Mouse (Mus musculus) left cerebral cortex, adult 8-10 months (tissue): Measurements from ENCODE around the gene Scfd2. TPM values are rescaled to one million over a fixed set of nuclear protein-coding genes. Genes with fewer than 3 reads are reported as not detected.

Experiments used
- DNase-seq, 2 experiments: peaks; one replicate each; pipeline ENCODE4 v3.0.0; 2022; ENCODE audit warnings: low spot score in 2 of 2
- total RNA-seq, 4 experiments: library from RNA; stranded (reverse); gene quantifications; 2 replicates each; pipeline ENCODE4 v1.2.4; 2022

The Scfd2 gene
- total RNA-seq, 4 experiments from 2014 or later = 24.3 to 29.5 (median 27.4) TPM

DNA sequence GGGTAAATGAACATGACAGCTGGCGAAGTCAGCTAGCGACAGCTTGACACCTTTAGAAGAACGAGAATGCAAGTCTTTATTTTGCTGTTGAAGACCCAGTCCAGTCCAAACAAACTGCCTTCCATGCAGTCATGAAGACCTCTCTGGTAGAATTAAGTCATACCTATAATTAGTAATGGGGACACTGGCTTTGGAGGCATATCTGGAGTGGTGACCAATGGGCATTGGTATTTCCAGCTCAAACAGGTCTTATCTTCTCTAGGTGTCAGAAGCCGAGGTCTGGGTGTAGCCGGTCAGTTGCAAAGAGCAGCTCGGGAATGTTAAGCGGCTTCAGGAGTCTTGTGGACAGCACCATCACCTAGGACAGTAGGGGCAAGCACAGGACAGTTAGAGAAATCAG, 325.5 kb downstream of the Scfd2 start:
- no peak for DNase-seq

DNA sequence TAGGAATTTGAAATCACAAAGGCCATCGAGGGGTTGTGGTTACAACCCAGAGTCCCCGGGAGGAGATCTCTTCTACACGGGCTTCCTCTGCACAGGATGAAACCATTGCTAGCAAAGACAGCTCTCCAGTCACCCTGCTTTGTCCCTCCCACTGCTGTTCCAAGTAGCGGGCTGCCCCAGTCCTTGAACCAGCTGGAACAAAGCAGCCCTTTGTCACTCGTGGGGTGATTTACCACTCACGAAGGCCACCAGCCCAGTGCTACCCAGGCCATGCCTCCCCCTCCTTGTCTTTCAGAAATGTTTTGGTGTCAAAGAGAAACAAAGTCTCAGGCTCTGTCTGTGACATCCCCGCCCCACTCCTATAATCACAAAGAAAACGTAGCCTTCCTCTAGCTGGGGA, 326.1 kb downstream of the Scfd2 start:
- no peak for DNase-seq

DNA sequence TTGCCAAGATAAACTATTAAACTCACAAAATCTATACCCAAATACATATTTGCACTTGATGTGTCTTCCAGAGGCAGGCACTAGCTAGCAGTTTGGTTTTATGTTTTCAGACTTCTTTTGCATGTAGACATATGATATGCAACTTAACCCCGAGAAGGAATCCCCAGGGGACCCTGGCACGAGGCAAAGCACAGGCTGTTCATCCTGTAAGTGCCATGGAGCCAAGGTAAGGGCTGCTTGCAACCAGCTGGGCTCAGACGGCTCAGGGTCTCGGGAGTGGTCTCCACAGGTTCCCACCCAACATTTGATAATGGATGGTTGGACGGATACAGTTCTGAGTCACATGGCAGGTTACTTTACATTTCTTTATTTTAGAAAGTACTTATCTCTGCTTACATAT, 327.1 kb downstream of the Scfd2 start:
- no peak for DNase-seq

DNA sequence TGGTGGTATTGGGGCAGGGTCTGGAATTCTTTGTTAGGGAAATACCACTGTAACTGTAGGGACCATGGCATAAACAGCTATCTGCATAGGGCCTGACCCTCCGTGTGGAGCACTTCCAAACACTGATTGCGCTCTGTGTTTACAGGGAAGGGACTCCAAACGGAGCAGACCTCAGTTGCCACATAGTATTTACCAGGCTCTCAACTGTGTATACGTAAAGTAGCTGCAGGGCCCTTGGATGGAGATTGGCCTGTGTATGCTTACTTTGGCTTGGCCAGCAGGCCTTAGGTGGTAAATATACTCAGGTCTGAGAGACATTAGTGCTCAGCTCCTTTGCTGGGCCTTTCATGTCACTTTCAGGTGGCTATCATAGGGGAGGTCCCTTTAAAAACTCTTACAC, 329.0 kb downstream of the Scfd2 start:
- no peak for DNase-seq

DNA sequence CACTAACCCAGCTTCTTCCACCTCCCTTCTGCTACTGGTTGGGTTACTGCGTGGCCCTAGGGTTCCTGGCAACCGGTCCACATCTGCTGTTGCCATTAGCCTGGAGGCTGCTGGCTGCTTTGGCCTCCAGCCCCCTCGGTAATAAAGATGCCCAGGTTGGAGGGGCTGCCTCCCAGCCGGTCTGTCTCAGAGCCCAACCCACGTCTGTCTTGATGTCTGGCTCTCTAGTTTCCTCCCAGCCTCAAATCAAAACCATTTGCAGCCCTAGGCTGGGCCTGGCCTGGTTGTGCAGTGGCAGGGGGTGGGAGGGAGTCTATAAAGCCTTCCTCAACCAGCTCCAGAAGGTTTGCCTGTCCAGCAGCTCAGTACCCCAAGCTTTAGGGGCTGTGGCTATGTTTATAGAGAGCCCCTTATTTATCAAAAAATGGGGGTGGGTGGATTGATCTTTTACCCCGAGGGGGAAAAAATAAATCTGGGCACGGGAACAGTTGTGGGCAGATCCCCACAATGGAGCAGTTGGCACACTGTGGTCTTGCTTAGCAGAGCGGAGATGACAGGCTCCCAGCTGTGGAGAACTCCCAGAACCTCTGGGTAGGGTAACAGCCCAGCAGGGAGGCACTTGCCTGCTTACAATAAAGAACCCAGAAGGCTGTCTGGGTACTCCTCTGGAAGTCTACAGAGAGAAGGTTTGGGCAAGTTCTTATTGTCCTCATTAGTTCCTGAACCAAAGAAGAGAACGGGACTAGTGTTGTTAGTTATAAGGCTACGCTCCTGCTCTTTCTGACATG, 329.8 kb downstream of the Scfd2 start:
- no peak for DNase-seq

DNA sequence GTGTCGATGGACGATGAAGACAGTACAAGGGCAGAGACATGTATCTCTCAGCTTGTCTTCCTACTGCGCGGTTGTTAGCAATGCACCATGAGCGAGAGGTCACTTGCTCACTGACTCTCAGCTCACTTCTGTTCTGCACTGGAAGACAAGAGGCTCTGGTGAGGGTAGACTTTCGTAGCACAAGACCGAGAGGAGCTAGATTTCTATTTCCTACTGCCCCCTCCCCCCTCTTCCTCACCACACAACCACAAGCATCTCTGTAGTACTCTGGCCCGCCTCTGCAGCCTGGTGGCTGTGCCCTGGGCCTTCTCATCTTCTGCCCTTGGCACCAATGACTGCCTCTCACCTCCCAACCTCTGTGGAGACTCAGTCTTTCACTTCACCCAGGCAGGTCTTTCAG, 331.1 kb downstream of the Scfd2 start:
- no peak for DNase-seq

DNA sequence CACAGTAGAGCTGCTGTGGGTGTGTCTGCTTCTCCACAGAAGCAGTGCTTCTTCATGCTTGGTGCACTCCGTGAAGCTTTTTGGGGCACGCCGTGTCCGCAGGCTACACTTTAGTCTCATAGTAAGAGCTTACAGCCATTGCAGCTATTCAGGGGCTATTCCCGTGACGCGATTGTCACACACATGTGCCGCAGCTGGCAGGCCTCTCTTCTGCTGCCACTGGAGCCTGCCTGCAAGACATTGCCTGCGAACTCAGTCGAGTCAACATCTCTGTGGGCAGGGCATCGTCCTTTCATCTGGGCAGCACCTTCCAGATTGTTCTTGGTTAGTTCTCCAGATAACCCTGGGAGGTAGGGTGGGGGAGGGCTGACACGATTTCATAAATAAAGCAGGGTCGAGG, 331.8 kb downstream of the Scfd2 start:
- no peak for DNase-seq

DNA sequence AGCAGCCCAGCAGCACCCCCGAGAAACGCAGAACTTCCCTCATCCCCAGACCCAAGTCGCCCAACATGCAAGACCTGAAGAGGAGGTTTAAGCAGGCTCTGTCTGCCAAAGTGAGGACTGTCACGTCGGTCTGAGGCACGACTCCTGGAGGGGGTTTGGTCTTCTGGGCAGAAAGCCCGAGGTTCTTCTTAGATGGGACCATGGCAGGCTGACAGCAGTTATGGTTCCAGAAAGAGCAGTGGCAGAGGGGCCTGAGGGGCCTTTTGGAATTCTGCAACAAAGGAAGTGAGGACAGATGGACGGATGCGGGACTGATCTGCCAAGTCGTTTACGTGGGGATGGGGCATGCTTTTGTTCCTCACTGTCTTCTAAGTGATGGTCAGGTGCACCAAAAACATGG, 333.1 kb downstream of the Scfd2 start:
- no peak for DNase-seq

DNA sequence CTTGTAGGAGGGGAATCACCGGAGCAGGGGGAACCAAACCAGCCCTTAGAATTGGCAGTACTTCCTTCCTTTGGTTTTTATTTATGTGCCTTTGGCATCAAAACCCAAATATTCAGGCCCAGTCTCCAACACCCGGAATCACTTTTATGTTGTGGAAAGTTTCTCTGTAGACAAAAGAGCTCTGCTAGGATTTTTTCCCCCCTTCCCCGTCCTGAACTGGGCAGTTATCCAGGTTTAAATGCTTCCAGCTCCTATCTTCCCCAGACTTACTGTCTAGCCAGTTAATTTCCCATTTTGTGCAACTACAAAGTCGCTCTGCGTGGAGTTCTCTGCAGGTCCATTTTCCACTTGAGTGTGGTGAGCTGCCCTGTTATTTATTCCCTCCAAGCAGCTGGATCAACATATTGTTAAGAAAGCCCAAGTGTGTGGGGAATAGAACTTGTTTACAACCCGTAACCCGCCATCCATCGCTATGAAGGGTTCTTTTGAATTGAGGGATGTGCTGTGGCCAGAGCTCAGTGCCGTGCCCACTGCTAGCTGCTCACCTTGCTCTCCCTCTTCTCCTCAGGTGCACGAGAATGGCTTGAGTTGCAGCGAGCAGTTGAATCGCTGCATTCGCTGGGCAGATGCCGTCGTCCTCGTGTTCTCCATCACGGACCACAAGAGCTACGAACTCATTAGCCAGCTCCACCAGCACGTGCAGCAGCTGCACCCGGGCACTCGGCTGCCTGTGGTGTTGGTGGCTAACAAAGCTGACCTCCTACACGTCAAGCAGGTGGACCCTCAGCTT, 333.8 kb downstream of the Scfd2 start:
- DNase-seq = no peak

DNA sequence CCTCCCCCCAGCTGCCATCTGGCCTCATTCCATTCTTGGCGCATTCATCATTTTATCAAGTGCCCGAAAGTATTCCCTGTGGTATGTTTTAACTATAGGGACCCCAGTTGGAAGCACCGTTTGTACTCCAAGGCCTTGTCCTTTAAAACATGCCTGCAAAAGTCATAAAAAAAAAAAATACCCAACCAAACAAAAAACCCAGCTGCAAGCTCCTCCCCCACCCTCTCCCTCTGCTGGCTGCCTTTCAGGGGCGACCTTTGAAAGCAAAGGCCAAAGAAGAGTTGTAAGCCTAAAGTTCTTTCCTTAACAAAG, 335.3 kb downstream of the Scfd2 start:
- no peak for DNase-seq

DNA sequence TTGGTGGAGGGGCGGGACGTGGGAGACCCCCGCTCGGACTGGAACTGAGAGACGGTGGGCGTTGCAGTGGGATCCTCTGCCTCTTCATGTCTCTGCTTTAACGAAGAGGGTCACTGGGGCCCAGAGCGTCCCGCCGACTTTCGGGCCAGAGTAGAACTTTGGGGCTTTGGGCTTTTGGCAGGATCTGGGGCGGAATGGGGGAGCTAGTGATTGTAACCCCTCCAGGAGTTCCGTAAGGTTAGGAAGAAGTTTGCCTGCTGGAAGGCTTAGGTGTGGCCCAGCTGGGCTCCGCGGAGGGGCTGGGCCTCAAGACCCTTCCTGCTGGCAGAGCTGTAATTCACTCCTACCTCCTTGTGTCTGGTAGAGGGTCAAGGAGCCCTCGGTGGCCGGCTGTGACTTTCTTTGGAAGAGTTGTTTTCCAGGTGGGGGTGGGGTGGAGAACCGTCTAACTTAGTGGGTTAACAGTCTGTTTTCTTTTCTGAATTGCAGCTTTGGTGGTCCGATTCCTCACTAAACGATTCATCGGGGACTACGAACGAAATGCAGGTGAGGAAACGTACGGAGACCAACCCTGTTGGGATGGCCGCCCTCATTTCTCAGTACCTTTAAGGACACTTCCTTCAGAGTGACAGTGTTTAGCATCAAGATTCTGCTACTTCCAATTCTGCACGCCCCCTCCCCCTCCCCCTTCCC, 335.8 kb downstream of the Scfd2 start:
- no peak for DNase-seq

DNA sequence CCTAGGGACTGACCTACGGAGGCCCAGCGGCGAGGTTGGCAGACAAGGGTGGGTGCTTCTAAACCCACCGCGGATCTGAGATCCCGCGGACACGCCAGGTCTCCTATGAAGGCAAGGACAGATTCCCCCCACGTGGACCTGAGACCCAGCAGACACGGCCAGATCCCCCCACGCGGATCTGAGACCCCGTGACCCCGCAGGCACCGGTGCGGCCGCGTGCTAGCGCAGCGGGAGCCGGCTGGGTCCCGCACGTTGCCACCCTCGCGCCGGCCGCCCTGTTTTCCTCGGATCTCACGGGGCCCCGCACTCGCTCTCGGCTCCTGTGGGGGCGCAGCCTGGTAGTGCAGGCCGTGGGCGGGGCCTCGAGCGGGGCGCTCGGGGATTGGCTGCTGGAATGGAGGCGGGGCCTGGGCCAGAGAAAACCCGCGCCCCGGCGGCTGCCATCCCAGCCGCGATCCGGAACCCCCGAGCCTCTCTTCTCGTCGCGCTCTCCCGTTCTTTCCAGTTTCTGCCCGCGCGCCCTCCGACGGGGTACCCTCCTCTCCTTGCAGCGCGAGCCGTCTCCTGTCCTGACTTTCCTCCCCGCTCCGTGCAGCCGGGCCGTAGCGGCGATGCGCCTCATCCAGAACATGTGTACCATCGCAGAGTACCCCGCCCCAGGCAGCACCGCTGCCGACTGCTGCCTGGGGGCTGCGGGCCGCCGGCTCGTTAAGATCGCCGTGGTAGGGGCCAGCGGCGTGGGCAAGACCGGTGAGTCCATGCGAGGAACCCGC, 336.5 kb downstream of the Scfd2 start, which contains the start of gene Rasl11b:
TSS of gene Rasl11b (plus strand) at position 446 of the 773 bp plus-strand sequence.
- peak; percentile 88 to 93 for DNase-seq

DNA sequence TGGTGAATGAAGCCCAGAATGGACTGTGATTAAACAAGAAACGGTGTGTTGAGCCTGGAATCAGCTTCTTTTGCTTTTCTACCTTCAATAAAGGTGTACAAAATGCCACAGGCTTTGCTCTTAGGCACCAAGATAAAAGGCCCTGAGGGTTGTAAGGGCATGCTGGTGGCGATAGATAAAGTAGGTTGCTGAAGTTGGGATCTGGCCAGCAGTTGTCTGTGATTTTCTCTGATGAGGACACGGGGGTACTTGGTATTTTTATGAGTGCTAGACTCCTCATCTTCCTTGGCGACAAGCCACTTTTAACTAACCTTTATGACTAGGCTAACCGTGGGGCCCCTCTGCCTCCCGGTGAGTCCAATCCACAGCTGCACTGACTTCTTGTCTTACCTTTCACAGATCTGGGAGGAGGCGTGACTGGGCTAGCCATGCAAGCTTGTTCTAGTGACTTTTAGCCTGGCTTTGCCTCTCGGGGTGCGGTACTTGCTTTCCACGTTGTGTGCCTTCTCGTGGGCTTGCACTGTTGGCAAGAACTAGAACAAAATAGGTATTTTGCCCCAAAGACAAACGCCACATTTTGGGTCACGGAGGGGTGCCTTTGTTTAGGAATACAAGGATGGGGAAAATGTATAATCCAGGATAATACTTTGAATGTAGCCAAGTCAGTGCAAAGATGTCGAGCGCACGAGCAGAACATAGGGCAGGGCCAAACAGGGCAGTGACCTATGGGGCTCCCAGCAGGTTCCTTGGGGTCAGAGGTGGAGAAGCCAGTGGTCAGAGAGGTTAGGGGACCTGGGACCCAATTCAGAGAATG, 337.3 kb downstream of the Scfd2 start:
- no peak for DNase-seq

DNA sequence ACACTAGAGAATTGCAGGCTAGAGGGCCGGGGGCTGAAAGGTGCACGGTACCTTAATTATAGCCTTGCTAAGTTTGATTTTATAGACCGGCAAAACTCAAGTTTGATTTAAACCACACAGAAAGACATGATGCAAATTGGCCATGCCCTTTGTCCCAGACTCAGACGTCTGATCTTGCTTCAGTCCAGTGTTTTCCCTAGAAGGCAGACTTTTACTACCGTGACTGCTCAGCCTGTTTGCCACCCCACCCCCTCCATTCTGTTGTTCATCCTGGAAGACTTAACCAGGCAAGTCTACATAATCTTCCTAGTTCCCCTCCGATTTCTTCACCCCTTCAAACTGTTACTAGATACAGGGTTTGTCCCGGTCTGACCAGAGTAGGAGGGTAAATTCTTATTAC, 337.9 kb downstream of the Scfd2 start:
- DNase-seq = no peak

DNA sequence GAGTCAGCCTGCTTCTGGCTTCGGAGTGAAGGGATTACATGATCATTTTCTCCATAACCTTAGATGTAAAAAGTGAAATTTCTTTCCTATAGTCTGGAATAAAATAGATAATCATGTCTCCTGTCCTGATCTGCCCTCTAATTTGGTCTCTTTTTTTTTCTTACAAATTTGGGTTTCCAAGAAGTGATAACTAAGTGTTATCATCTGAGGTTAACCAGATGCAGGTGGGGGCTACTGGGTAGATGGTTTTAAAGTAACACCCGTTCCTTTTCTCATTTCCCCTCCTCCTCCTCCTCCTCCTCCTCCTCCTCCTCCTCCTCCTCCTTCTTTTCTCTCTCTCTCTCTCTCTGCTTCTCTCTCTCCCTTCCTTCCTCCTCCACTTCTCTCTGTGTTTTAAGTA, 338.6 kb downstream of the Scfd2 start:
- DNase-seq = no peak

DNA sequence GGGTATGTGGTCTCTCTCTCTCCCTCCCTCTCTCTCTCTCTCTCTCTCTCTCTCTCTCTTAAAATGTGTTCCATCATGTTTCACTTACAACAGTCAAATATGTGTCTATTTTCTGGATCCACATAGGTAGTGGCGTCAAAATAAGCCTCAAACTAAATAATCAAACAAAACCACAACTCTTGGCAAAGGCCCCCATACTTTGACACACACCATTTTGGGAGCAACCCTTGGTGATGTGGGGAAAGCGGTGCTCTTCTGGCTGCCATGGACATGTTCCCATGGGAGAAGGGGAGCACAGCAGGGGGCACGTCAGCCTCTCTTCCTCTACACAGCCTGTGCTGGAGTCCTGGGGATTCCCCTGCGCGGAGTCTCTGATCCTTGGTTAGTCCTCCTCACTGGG, 340.6 kb downstream of the Scfd2 start:
- no peak for DNase-seq

DNA sequence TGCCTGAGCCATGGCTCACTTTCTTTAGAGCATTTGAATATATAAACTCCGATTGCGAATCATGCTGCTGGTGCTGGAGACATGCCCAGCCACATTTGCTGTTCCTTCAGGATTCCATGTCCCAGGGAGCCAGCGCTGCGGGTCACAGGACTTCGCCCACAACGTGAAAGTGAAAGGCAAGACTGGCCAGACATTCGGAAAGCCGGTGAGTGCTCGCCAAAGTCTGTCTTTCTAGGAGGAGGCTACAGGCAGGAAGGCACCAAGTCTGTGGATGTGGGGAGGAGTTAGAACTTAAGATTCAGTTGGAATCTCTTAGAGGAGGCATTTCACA, 341.4 kb downstream of the Scfd2 start:
- DNase-seq = no peak

DNA sequence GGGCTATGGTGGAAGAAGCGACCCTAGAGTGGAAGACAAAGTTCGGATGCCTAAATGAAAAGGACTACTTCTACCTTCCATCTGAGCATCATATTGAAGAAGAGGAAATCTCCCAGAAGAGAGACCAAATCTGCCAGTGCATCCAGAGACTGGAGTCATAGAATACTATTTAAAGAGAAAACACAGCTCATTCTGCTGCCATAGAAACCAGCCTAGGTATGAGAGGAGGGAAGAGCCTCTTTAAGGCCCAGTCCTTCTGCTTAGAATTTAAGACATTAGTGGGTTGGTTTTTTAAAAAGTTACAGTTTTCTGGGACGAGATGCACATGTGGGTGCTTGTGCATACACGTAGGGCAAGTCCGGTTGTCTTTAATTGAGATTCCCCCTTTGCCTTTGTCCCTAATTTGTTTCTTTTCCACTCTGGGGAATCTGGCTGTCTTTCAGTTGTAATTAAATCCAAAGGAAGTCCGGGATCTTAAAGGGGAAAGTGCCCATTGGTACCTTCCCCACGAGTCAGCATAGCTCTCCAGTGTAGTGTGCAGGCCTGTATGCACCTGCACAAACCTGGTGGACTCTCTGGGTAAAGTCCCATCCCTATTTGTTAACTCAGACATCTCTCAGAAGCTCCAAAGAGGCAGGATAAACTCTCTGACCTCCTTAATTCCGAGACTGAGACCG, 341.9 kb downstream of the Scfd2 start:
- no peak for DNase-seq

DNA sequence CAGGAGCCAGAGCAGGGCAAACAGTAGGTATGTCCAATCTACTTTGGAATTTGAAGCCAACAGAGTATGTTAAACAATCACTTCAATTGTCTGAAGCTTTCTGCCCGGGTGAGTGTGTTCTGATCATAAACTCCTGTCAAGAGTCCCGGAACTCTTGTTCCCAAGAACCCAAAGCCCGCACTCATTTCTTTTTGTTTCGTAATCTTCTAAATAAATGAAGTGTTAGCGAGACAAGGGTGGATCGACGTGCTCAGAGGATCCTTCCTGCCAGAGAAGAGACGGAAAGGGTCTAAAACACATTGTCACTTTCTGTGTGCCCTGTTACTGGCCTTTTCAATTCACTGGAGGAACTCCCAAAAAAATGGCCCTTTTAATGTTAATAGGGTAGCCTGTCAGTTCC, 342.7 kb downstream of the Scfd2 start:
- DNase-seq = no peak

DNA sequence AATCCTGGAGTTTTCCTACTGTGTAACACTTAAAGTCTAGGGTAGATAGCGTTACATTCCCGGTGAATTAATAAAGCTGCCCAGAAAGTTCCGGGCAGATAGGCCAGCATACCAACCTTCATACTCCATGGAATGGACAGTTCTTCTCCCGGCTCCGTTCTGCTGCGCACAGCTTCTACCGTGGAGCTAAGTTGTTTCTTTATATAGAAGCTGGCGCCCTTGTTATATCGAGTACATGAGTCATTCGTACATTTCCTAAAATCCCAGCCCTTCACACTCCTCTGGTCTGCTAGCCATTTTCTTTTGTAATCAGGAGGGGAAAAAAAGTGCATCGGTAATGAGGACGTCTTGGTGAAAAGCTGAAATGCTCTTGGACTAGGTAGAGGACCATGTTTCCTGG, 343.5 kb downstream of the Scfd2 start:
- no peak for DNase-seq
